Mouse (Mus musculus) A20 (cell line): ENCODE data around the gene Actg1.

Experiments
- DNase-seq: peaks from one replicate; pipeline ENCODE4 v3.0.0-alpha.2; 2011; ENCODE audit warnings: low read depth, low spot score

Gene Actg1

GRCm38 (mm10) chr11:120347791-120348683 lies at the start of gene Actg1:
Gene Actg1, minus strand, starts transcription at chr11:120348542.
- peak; percentile 85 for DNase-seq

- DNase-seq: no peak
Measured at GRCm38 (mm10) chr11:120397602-120398001, 49.3 kb upstream of the Actg1 start.

- DNase-seq: no peak
Measured at GRCm38 (mm10) chr11:120395661-120396060, 47.3 kb upstream of the Actg1 start.

- no peak for DNase-seq
Measured at GRCm38 (mm10) chr11:120388580-120388979, 40.2 kb upstream of the Actg1 start.

- DNase-seq: no peak
Measured at GRCm38 (mm10) chr11:120387157-120387556, 38.8 kb upstream of the Actg1 start.

GRCm38 (mm10) chr11:120386632-120387031 lies 38.3 kb upstream of the Actg1 start:
- no peak for DNase-seq

- DNase-seq: no peak
Measured at GRCm38 (mm10) chr11:120382509-120382908, 34.2 kb upstream of the Actg1 start.

- DNase-seq: no peak
Measured at GRCm38 (mm10) chr11:120381157-120381556, 32.8 kb upstream of the Actg1 start.

GRCm38 (mm10) chr11:120380271-120380670 lies 31.9 kb upstream of the Actg1 start:
- DNase-seq: no peak

- DNase-seq: peak; percentile 96
Measured at GRCm38 (mm10) chr11:120378611-120379540, 30.5 kb upstream of the Actg1 start, which contains the start of gene Faap100. Gene Faap100, minus strand, starts transcription at chr11:120378764.

- DNase-seq: peak; percentile 63
Measured at GRCm38 (mm10) chr11:120378031-120378610, 29.8 kb upstream of the Actg1 start.

- no peak for DNase-seq
Measured at GRCm38 (mm10) chr11:120377337-120377736, 29.0 kb upstream of the Actg1 start.

- no peak for DNase-seq
Measured at GRCm38 (mm10) chr11:120376302-120377160, 28.2 kb upstream of the Actg1 start.

GRCm38 (mm10) chr11:120375324-120375723 lies 27.0 kb upstream of the Actg1 start:
- no peak for DNase-seq

- no peak for DNase-seq
Measured at GRCm38 (mm10) chr11:120373820-120374586, 25.7 kb upstream of the Actg1 start.

- DNase-seq: no peak
Measured at GRCm38 (mm10) chr11:120373025-120373424, 24.7 kb upstream of the Actg1 start.

- peak; percentile 69 for DNase-seq
Measured at GRCm38 (mm10) chr11:120369656-120370055, 21.3 kb upstream of the Actg1 start.

GRCm38 (mm10) chr11:120366443-120367027 lies 18.2 kb upstream of the Actg1 start:
- no peak for DNase-seq

- DNase-seq: no peak
Measured at GRCm38 (mm10) chr11:120362891-120363290, 14.5 kb upstream of the Actg1 start.

- DNase-seq: no peak
Measured at GRCm38 (mm10) chr11:120361295-120361694, 13.0 kb upstream of the Actg1 start, which contains the start of gene Fscn2. Gene Fscn2, plus strand, starts transcription at chr11:120361534.
